Mouse (Mus musculus) left cerebral cortex, postnatal 36 days (tissue): ENCODE data around the gene Slc12a4. TPM values are rescaled to one million over a fixed set of nuclear protein-coding genes. Genes with fewer than 3 reads are reported as not detected.

ENCODE experiments used
- DNase-seq, 2 experiments: peaks; one replicate each; pipeline ENCODE4 v3.0.0; 2021 to 2022; ENCODE audit warnings: low spot score in 2 of 2, mixed read lengths in 1 of 2
- intact Hi-C: fragments of 180-260 bp; cut with DNase I; formaldehyde crosslinking; loops from one replicate; pipeline ENCODE4 v1.15.1; 2025
- total RNA-seq, 2 experiments: library from RNA; stranded (reverse); gene quantifications; 2 replicates each; pipeline ENCODE4 v1.2.3; 2021

The Slc12a4 gene
- total RNA-seq, 2 experiments from 2014 or later: 18.6 to 20.0 TPM

DNA sequence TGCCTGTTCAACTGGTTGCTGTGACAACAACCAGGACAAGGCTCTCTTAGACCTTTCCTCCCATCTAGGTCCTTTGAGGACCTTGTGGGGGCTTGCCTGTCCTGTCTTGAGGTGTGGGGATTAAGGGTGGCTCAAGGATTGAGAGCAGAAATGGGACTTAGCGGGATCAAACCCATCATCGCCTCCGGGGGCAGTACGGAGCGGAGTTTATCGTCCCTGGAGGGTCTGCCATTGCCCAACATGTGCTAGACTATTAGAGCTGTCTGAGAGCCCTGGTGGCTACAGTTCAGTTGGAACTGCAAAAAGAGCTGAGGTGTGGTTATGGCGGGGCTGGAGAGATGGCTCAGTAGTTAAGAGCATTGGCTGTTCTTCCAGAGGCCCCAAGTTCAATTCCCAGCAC is 9.5 kb upstream of the Slc12a4 start:
- intact Hi-C loops: no loop called here
- DNase-seq: no peak

- intact Hi-C loops: no loop called here
- no peak for DNase-seq
Measured at GRCm38 (mm10) chr8:105971019-105971720, 5.3 kb upstream of the Slc12a4 start.

- intact Hi-C loops: no loop called here
- no peak for DNase-seq
Measured at GRCm38 (mm10) chr8:105969367-105969766, 3.5 kb upstream of the Slc12a4 start.

DNA sequence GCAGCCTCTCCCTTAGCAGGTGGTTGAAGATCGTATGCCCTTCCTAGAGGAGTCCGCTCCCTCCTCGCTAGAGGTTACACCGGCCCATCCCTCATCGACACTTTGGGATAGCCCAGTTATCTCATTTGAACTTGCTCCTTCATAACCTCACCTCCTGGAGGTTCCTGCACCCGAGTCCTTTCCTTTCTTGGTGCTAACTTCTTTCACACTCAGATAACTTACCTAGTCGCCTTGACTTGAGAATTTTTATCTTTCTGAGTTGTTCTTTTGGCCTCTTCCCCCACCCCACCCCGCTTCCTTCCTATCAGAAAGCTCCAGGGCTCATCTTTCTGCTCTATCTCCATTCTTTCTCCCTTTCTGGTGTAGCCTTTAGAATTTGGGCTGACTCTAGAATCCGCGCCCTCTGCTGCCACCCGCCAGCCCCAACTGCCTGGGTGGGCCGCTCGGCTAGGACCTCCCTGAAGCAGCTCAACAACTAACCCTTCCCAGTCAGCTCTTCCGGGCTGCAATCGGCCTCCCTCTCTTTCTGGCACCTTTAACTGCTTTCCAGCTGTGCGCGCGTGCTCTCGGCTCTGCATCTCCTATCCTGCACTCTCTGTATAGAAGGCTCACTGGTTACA is 905 bp upstream of the Slc12a4 start:
- no peak for DNase-seq
- intact Hi-C loops: no loop called here

DNA sequence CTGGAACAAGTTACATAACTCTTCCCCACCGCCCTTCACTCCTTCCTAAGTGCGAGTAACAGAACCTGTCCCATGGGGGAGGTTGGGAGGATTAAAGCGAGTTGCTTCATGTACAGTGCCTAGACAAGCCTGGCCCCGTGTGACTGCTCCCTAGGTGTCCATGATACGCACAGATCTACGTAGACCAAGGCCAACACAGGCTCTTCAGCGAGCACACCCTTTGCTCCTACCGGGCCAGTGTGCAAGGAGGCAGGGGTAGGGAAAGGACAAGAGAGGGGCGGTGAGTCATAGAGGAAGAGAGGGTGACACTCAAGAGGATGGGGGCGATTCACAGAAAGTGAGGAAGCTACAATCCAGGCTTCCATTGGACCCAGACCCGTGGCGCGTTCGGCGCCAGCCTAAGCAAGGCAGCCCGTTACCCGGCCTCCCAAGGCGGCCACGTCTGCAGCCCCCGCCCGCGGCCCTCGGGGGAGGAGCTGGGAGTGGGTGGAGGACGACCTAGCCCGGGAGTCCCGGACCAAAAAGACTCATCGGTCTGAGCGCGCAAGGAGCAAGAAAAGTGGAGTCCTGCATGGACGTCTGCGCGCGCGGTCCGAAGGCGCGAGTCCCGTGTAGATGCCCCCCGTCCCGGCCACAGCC is 512 bp downstream of the Slc12a4 start:
- DNase-seq: no peak
- intact Hi-C loops: loop anchor here (2.0 kb wide), 1 partner anchor 27 kb away; the partner anchor contains the start of gene Psmb10

DNA sequence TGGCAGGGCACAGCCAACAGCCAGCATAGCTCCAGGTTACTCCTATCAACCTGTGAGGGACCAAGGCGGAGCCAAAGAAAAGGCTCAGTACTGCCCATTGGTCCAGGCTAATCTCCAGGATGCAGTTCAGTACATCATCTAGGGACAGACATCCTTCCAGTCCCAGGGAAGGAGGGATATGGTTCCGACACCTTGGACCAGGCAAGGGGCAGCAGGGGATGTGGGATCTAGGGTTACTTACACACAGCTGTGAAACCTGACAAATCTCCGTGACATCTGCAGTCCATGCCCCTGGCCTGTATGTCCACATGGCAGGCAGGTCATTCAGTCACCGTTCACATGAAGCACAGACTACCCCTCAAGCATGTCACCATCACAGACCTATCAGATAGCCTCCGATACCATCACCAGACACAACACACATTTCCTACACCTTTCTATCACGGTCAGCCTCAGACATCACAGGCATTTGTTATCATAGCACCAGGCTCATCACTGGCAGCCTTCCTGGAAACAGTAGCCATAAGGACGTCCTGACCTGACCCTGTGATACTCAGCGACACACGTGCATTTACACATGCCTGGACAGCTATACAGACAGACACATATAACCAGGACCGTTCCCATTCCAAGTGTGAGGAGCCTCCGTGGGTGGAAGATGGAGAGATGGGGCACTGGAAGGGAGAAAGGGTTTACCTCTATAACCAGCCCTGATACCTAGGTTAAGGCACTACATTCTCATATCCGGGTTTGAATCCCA is 1.2 kb downstream of the Slc12a4 start:
- intact Hi-C loops: loop anchor here (2.0 kb wide), 1 partner anchor 26 kb away; the partner anchor contains the start of gene Psmb10
- DNase-seq: no peak

GRCm38 (mm10) chr8:105961536-105961935 is 4.4 kb downstream of the Slc12a4 start:
- no peak for DNase-seq
- intact Hi-C loops: no loop called here

GRCm38 (mm10) chr8:105961101-105961500 is 4.8 kb downstream of the Slc12a4 start:
- DNase-seq: no peak
- intact Hi-C loops: no loop called here

DNA sequence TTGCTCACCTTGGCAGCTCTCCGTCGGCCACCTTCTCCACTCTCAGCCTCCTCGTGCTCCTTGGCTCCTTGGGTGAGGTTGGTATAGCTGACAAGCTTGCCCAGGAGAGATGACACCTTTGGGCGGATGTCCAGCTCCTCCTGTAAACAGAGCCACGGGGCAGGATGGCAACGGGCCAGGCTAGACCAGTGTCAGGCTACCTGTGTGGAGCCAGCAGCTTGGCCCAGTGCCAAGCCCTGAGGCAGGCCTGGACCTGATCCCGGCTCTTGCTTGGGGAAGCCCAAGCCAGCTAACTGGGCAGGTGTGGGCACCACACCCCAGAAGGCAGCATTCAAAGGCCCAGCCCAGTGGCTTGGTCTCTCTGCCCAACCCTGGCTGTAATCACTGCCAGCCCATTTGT is 6.5 kb downstream of the Slc12a4 start:
- no peak for DNase-seq
- intact Hi-C loops: no loop called here

DNA sequence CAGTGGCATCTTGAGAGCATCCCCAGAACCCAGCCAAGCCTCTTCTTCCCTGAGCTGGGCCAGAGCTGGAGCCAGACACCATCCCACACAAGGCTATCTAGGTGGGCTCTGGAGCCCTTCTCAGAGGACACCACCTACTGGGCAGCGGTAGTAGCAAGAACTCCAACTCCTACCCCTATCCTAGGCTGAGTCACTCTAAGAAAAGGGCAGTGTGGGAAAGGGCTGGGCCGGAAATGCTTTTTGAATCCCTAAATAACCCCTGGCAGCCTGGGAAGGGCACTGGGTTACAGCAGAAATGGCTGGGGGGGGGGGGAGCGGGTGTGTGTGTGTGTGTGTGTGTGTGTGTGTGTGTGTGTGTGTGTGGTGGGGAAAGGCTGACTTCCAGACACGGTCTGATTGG is 8.1 kb downstream of the Slc12a4 start:
- DNase-seq: no peak
- intact Hi-C loops: no loop called here

GRCm38 (mm10) chr8:105956556-105956955 is 9.3 kb downstream of the Slc12a4 start:
- intact Hi-C loops: no loop called here
- no peak for DNase-seq

DNA sequence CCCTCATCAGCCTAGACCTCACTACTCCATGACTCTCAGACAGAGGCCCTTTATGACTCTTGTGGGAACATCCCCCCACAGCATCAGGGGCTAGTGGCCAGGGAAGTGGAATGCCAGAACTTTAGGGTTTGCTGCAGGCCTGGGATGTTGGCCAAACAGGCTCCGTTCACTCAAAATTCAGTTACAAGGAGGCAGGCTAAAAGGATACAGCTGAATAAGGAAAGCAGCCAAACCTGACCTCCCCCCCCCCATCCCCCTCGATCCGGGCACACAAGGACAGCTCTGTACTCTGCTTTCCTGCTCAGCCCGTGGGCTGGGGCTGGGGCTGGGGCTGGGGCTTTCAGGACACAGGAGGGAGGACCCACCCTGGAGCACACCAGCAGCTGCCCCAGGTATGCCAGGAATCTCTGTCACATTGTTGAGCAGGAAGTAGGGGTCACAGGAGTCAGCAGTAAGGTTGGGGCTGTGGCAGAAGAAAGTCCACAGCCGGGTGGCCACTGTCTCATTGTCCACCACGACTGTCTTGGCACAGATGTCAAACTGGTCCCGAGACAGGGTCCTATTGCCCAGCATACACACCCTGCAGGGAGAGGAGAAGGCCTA is 14.7 kb downstream of the Slc12a4 start:
- no peak for DNase-seq
- intact Hi-C loops: no loop called here

DNA sequence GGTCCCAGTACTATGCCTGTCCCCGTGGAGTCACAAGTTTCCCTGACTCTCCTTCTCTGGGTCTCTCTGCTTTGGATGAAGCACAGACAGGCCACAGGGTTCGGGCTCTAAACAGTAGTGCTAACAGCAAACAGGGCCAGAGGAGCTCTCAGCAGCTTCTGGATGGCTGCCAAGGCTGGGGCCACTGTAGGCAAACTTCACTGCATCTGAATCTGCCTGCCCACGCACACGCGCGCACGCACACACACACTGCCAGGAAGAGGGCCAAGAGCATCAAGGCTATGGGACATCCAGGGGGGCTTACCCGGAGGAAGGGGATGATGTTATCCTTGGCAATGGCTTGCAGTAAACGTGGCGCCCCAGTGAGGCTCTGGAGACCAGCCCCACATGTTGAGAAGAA is 16.5 kb downstream of the Slc12a4 start:
- intact Hi-C loops: no loop called here
- DNase-seq: peak in 1 of 2 experiments; percentile 39

- DNase-seq: no peak
- intact Hi-C loops: no loop called here
Measured at GRCm38 (mm10) chr8:105943321-105943739, 22.6 kb downstream of the Slc12a4 start, which contains the start of gene Lcat. Gene Lcat, minus strand, starts transcription at chr8:105943382.

GRCm38 (mm10) chr8:105942542-105942941 is 23.4 kb downstream of the Slc12a4 start:
- no peak for DNase-seq
- intact Hi-C loops: no loop called here

DNA sequence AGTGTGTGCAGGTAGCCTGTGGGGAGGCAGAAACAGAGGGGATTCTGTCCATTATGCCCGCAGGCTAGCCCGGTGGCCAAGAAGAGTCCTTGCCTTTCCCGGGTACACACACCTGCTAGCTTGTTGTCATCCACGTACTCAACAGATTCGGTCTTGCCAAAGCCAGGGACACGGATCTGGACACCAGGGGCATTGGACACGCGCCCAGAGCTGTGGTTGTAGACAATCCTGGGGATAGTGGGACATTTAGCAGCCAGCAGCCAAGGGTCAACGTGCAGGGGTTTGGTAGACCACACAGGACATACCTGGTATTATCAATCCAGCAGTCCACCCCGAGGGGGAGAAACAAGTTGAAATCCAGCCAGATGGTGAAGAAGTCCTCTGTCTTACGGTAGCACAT is 23.9 kb downstream of the Slc12a4 start:
- intact Hi-C loops: no loop called here
- DNase-seq: no peak

DNA sequence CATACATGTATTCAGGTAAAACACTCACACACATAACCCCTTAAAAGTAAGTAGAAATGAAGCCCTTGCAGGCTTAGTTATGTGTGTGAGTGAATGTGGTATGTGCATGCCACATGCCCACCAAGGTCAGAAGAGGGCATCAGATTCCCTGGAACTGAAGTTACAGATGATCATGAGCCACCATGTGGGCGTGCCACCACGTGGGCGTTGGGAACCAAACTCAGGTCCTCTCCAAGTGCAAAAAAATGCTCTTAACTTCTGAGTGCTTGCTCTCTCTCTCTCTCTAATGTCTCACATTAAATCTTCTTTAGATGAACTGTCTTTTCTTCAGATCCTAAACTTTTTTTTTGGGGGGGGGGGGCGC is 27.6 kb downstream of the Slc12a4 start, which contains the start of gene Psmb10:
TSS of gene Psmb10 (minus strand) at position 139 of the 364 bp plus-strand sequence.
- no peak for DNase-seq
- intact Hi-C loops: loop anchor here (2.0 kb wide), 1 partner anchor 27 kb away; no protein-coding TSS in a partner anchor

GRCm38 (mm10) chr8:105937496-105938305 is 28.2 kb downstream of the Slc12a4 start:
- DNase-seq: peak; percentile 61 to 62
- intact Hi-C loops: loop anchor here (2.0 kb wide), 1 partner anchor 27 kb away; no protein-coding TSS in a partner anchor
